Comparison of ENCODE assay signal across 8 mouse cellular contexts in genomic region chr2:28465836-28466518, GRCm38 (mm10). TPM values are rescaled to one million over a fixed set of nuclear protein-coding genes. Genes with fewer than 3 reads are reported as not detected.
DNase-seq lines count a peak whose midpoint lies in the region; ATAC-seq and TF ChIP-seq lines count a peak whose summit lies in the region.

Gene 1700007K13Rik, minus strand, starts transcription at chr2:28466332.

- peak within 1 kb of the TSS; percentile 64 for H3K4me2 ChIP-seq in neural tube, embryonic 15.5 days

- WGBS in forebrain, embryonic 10.5 days, result 5% methylated on average over 25 of the region's 25 CpGs
- 5% methylated on average over 25 of the region's 25 CpGs for WGBS in neural tube, embryonic 15.5 days

- peak; percentile 67 to 78; a peak in 3 of 4 replicates for ATAC-seq in hematopoietic stem cell, adult 5-6 weeks (replicated peaks in 1 of 2; ENCODE audit: insufficient read depth in 1 of 2, low FRiP score in 2 of 2, low TSS enrichment in 1 of 2, low read depth in 1 of 2, poor library complexity in 2 of 2, severe bottlenecking in 2 of 2)
- ATAC-seq in neural tube, embryonic 15.5 days (ENCODE audit: low FRiP score), result peak; percentile 53

- H3K4me3 ChIP-seq in E14TG2a.4 (replicated peaks; ENCODE audit: low read length), result peak within 1 kb of the TSS; percentile 82
- peak within 1 kb of the TSS; percentile 51 for H3K4me3 ChIP-seq in forebrain, embryonic 10.5 days
- H3K4me3 ChIP-seq in neural tube, embryonic 15.5 days (replicated peaks), result peak within 1 kb of the TSS; percentile 27

- peaks cover 38% of the 10 kb centered on the region for H3K36me3 ChIP-seq in E14TG2a.4 (ENCODE audit: insufficient read depth, low read length)
- peaks cover 24% of the 10 kb centered on the region for H3K36me3 ChIP-seq in forebrain, embryonic 10.5 days (replicated peaks)
- peaks cover 22% of the 10 kb centered on the region for H3K36me3 ChIP-seq in neural tube, embryonic 15.5 days

- peak; percentile 41 for DNase-seq in c-Kit-positive CD71-negative TER-119-negative erythroid progenitor cells, embryonic 14.5 days (ENCODE audit: low read depth)
- DNase-seq in forebrain, embryonic 10.5 days (ENCODE audit: extremely low spot score, low spot score), result peak; percentile 82
- DNase-seq in layer of hippocampus, adult 11-12 months (ENCODE audit: low spot score), result peak; percentile 61
- peak; percentile 79 to 84 for DNase-seq in lung, adult 18-20 months
- DNase-seq in thymus, postnatal 10 days (ENCODE audit: low spot score in 2 of 2), result peak; percentile 31 to 39

- peaks cover 3% of the 10 kb centered on the region; the same call in 1 of the 2 replicates for H3K27me3 ChIP-seq in E14TG2a.4 (ENCODE audit: insufficient read depth, low read length)
- H3K27me3 ChIP-seq in forebrain, embryonic 10.5 days (ENCODE audit: poor library complexity, severe bottlenecking), result peaks cover 18% of the 10 kb centered on the region
- H3K27me3 ChIP-seq in neural tube, embryonic 15.5 days (replicated peaks), result no peaks in the 10 kb centered on the region

- peak within 1 kb of the TSS; percentile 83 for H3K27ac ChIP-seq in forebrain, embryonic 10.5 days
- no peak within 1 kb of the TSS for H3K27ac ChIP-seq in neural tube, embryonic 15.5 days (replicated peaks)

- H3K9me3 ChIP-seq in E14TG2a.4 (ENCODE audit: low read length), result no peaks in the 10 kb centered on the region
- H3K9me3 ChIP-seq in forebrain, embryonic 10.5 days, result no peaks in the 10 kb centered on the region; the same call in 1 of the 2 replicates
- H3K9me3 ChIP-seq in neural tube, embryonic 15.5 days (replicated peaks), result no peaks in the 10 kb centered on the region

- TF ChIP-seq CTCF in E14TG2a.4 (conservative IDR thresholded peaks at IDR 0.05; ENCODE audit: low read length), result no peak

- H3K9ac ChIP-seq in neural tube, embryonic 15.5 days (replicated peaks), result peak within 1 kb of the TSS; percentile 20; the same call in 1 of the 2 replicates

- peaks cover 65% of the 10 kb centered on the region for H3K4me1 ChIP-seq in E14TG2a.4 (replicated peaks; ENCODE audit: low read depth, low read length)
- H3K4me1 ChIP-seq in forebrain, embryonic 10.5 days, result peaks cover 34% of the 10 kb centered on the region
- H3K4me1 ChIP-seq in neural tube, embryonic 15.5 days, result peaks cover 25% of the 10 kb centered on the region

RNA-seq across cellular contexts. Expression of gene 1700007K13Rik, which starts in this region (rescaled TPM):
- 2.0 and 2.4 TPM in 2 replicates for polyA plus RNA-seq in forebrain, embryonic 10.5 days (2016; fragmentation: Nextera tagmentation; extraction: Ambion mirVana)
- not detected in 2 replicates for total RNA-seq in hematopoietic stem cell, adult 5-6 weeks (2017)
- polyA plus RNA-seq in neural tube, embryonic 15.5 days (2015; fragmentation: Nextera tagmentation; extraction: Ambion mirVana), result 4.4 and 5.7 TPM in 2 replicates

Comparison
In these comparisons a context has a peak if more than half of its experiments do, and no peak if none do; other contexts are left out.
1. Peak in ATAC-seq in hematopoietic stem cell, adult 5-6 weeks; RNA of the gene not detected or under 1 TPM.
2. H3K4me3 ChIP-seq: peak in every context shown above with its lines; median percentile 82 in E14TG2a.4; 51 in forebrain, embryonic 10.5 days; 27 in neural tube, embryonic 15.5 days.